Mouse (Mus musculus) left cerebral cortex, postnatal 14 days (tissue): ENCODE measurements around the gene Phf11b. TPM values are rescaled to one million over a fixed set of nuclear protein-coding genes. Genes with fewer than 3 reads are reported as not detected.
"Not testable (repeated sequence)": the region's sequence is repeated elsewhere in the genome, so short reads cannot be mapped to it uniquely, and the experiment has no call there.

Experiments used
- DNase-seq, 2 experiments: peaks; one replicate each; pipeline ENCODE4 v3.0.0; 2021 to 2022; ENCODE audit warnings: low spot score in 2 of 2, mixed read lengths in 1 of 2
- intact Hi-C: fragments of 180-260 bp; cut with DNase I; formaldehyde crosslinking; loops from one replicate; pipeline ENCODE4 v1.15.1; 2025
- long read RNA-seq, 2 experiments: library from polyadenylated mRNA; stranded (forward); transcript quantifications; one replicate each; pipeline ENCODE4 v2.0.0; 2021
- total RNA-seq, 2 experiments: library from RNA; stranded (reverse); gene quantifications; 2 replicates each; pipeline ENCODE4 v1.2.3; 2021

Gene Phf11b
- total RNA-seq, result not detected
- long read RNA-seq, experiment 1, result 0 reads
- long read RNA-seq, experiment 2, result 0 reads

DNA sequence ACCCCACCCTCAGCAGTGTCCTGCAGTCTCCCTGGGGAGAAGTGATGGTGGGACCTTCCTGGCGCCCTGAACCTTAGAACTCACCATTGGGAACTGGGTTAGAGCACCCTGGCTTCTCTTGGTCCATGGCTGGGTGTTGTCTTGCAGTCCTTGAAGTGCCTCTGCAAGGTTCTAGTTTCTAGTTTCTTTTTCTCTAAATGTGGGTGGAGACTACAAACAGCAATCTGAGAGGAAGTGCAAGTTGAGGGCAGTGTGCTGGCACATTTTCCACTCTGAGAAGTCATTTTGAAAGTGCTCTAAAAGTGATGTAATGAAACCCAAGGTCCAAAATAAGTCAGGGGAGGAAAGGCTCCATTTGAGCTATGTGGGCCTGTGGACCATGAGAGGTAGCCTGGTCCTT is at the start of gene Phf11b:
Gene Phf11b (minus strand): TSS at position 163 of the 400 bp plus-strand sequence.
- intact Hi-C loops, DNase-seq: not testable (repeated sequence)

DNA sequence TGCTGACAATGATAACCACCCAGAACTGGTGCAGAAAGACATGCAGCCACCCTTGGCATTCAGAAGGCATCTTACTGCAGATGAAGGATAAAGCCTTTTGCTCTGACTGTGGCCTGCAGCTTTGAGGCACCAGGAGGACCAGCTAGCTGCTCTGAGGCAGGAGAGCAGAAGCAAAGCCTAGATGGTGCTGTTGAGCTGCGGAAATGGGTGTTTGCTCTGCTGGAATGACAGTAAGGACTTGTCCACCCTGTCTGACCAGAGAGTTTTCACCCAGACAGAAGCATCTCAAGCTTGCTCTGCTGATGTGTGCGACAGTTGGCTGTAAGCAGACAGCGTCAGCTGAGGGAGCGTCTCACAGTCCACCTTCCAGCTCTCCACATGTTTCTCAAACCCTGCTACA is 49.0 kb upstream of the Phf11b start:
- intact Hi-C loops, result loop anchor here (5.0 kb wide), 1 partner anchor 162 kb away; no protein-coding TSS in a partner anchor
- peak; percentile 22 to 48 for DNase-seq

DNA sequence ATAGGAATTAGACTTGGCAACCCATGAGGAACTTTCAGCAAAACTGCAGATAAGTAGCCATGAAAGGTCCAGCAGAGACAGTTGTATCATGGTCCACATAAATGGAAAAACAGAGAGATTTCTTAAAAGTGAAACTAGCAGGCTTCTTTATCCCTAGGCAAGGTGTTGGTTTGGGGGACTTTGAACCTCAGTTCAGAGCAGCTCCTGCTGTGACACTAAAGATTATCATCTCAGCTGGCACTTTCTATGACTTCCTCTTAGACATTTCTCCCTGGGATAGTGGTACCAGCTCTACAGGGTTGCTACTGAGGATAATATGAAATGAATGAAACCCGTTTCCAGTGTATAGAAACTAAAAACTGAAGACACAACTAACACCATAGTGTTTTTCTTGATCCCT is 48.4 kb upstream of the Phf11b start:
- no peak for DNase-seq
- intact Hi-C loops, result no loop called here

DNA sequence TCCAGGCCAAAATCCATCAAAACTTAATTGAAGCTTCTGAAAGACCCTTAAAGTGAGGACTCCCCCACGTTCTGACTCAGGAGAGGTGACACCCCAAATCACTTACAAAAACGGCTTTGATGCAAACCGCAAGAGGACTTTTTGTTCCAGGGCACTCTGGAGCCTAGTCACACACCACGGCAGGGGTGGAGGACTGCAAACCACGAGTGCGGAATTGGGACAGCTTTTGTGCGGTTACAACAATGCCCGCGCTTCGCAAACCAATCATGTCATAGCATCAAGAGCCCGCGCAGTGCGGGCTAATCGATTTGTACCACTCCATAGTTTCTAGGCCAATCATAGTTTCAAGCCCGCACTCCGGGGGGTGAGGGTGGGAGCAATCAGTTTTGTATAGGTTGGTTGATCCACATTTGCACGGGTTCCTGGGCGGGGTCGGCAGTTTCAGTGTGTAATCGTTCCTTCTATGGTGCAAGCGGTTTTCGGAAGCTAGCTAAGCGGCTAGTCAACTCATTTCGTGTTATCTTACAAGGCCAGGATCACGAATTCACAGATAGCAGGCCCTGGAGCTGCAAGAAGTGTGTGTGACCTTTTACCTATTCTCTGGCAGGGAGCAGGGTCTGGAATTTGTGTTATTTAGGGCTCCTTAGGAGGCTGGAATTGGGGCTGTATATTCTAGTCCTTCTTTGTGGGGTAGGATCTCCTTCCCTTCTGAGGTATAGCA is 29.4 kb upstream of the Phf11b start:
- no peak for DNase-seq
- intact Hi-C loops, result no loop called here

DNA sequence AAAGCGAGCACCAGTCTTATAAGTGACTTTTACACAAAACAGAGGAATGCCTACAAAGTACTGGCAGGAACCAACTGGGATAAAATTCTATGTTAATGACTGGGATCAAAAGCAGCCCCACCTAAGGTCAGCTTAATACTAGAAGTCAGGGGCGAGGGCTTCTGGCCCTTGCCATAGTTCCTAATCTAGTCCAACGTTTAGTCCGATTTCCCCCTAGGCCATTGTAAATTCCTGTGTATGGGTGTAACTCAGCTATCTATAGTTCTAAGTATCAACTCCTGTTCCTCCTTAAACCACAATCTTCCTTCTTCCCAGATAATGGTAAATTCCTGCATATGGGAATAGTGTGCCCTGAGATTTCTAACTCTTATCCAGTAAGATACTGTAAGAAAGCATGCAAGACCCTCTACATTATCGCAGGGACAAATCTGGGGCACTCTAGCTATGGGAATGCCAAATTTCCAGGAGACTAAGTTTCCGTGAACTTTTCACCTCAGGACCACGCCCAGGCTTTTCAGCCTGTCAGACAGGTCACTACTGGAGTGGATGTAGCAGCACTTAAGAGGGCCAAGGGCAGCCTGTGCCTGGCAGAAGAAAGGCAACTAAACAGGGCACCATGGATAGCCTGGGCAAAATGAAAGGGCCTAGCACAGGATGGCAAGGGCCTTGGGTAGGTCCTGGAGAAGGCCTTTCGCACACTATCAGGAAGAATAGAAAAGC is 25.4 kb upstream of the Phf11b start:
- intact Hi-C loops, result no loop called here
- no peak for DNase-seq

DNA sequence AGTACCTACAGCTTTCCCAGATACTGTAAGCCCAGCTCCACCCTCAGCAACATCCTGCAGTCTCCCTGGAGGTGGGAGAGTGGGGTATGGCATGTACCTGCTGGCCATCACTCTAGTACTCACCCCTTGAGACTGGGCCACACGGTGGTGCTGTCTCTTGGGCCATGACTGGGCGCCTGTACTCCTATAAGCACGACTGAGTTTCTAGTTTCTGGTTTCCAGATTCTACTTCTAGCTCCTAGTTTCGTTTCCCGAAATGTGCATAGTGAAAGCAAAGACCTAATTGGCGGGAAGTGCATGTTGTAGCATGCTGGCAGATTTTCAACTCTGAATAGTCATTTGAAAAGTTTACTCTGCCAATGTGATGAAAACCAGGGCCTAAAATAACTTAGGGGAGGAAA is 24.1 kb upstream of the Phf11b start, which contains the start of gene Phf11d:
Gene Phf11d (minus strand): TSS at position 227 of the 401 bp plus-strand sequence.
- DNase-seq, result peak; percentile 4 to 45
- intact Hi-C loops, result no loop called here

DNA sequence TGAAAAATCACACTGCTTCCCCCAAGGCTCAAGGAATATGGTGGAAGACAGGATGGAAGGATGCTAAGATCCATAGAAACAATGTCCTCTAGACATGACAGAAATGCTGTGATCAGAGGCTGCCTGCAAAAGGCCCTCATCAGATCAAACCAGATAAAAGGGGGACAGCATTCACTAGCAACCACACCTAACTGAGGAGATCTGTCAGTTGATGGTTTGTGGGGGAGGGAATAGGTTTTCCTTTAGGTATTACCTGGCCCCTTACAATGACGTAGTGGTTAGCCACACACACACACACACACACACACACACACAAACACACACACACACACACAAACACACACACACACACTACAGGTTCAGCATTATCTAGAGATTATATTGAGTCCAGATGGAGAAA is 1.6 kb downstream of the Phf11b start:
- no peak for DNase-seq
- intact Hi-C loops, result no loop called here

- DNase-seq, intact Hi-C loops: not testable (repeated sequence)
Observed at GRCm38 (mm10) chr14:59336056-59336455, 5.1 kb downstream of the Phf11b start.

- DNase-seq, result peak; percentile 37 to 47
- intact Hi-C loops, result loop anchor here (5.0 kb wide), 1 partner anchor 227 kb away; no protein-coding TSS in a partner anchor
Observed at GRCm38 (mm10) chr14:59330499-59330898, 10.7 kb downstream of the Phf11b start.

- intact Hi-C loops, result loop anchor here (5.0 kb wide), 1 partner anchor 83 kb away; no protein-coding TSS in a partner anchor
- not testable (repeated sequence) for DNase-seq
Observed at GRCm38 (mm10) chr14:59319970-59320369, 21.2 kb downstream of the Phf11b start.

DNA sequence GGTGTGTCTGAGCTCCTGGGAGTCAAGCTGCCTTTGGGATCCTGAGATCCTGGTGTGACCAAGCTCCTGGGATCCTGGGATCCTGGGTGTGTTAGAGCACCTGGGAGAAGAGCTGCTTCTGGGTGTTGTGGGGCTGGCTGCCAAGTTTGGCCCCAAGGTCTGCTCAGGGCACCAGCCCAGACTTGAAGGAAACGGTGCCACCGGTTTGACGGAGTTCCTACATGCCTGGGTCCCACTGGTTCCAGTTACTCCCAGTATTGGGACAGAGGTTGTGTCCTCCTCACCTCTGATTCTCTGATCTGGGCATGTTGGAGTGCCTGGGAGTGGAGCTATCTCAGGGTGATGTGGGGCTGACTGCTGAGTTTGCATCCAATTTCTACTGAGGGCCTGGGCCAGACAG is 22.1 kb downstream of the Phf11b start:
- intact Hi-C loops, DNase-seq: not testable (repeated sequence)

GRCm38 (mm10) chr14:59297391-59297790 is 43.8 kb downstream of the Phf11b start, which contains the start of gene Phf11a:
TSS of gene Phf11a (minus strand) at chr14:59297522.
- DNase-seq, intact Hi-C loops: not testable (repeated sequence)

GRCm38 (mm10) chr14:59291769-59292168 is 49.4 kb downstream of the Phf11b start:
- DNase-seq, intact Hi-C loops: not testable (repeated sequence)

- DNase-seq, intact Hi-C loops: not testable (repeated sequence)
Observed at GRCm38 (mm10) chr14:59274961-59275360, 66.2 kb downstream of the Phf11b start.

Other genes starting within 250 kb of the Phf11b start
- not detected for gene 1700129C05Rik, start 198.5 kb downstream of the Phf11b start, total RNA-seq
- not detected for gene Gm5142, start 162.6 kb downstream of the Phf11b start, total RNA-seq
- gene Rcbtb1, start 140.1 kb downstream of the Phf11b start, total RNA-seq, result 10 to 100 TPM; 20.9 to 23.8 TPM
- not detected for gene Gm6904, start 81.1 kb downstream of the Phf11b start, total RNA-seq
- gene Phf11a, start 43.8 kb downstream of the Phf11b start, total RNA-seq, result not detected
- gene Phf11d, start 24.1 kb upstream of the Phf11b start, total RNA-seq, result under 1 TPM; 0.35 to 0.51 TPM
- under 1 TPM; 0.42 to 0.49 TPM for gene Phf11c, start 54.0 kb upstream of the Phf11b start, total RNA-seq
- 1 to 10 TPM; 3.9 to 4.9 TPM for gene Setdb2, start 99.5 kb upstream of the Phf11b start, total RNA-seq
- gene Cab39l, start 99.6 kb upstream of the Phf11b start, total RNA-seq, result 10 to 100 TPM; 19.1 to 19.8 TPM